In the genomic region with DNA sequence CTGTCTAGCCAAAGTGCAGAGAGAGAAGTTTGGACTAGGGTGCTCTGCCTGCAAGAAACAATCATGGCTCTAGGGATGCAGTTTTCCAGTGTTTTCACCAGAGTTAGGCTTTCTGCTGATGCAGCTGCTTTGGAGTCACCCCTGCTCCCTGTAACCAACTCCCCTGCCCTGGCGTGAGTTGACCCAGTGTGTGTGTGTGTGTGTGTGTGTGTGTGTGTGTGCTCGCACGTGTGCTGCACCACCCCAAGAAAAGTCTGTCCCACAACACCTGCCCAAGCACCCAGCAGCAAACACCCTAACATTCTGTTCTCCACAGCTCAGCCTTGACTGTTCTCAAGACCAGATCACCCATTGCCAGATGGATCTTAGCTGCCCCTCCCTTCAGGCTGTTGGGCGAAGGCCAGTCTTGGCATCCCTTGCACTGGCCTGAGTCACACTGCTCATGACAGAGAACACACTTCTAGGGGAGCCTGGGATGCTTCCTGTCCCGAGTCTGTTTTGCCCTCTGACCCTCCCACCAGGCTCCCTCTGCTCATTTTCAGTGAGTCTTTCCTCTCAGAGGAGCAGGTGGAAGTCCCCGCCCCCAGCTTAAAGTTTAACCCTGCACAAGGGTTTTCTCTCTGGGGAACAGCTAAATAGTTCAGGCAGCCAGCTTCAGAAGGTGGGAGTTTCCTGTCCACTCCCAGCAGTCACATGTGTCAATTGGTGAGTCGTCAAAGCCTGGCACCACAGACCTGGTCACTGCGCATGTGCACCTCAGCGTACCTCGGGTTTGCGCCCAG, we compare ENCODE assay signal across 8 mouse cellular contexts. TPM values are rescaled to one million over a fixed set of nuclear protein-coding genes. Genes with fewer than 3 reads are reported as not detected.
A peak's percentile ranks its signal among the peaks of the same experiment; 100 is the strongest.
DNase-seq lines count a peak whose midpoint lies in the region; ATAC-seq and TF ChIP-seq lines count a peak whose summit lies in the region.

No protein-coding gene starts in this region.

- H3K9me3 ChIP-seq in limb, embryonic 11.5 days (ENCODE audit: control insufficient read depth, low read length) = no peaks in the 10 kb centered on the region
- H3K9me3 ChIP-seq in limb, embryonic 10.5 days (replicated peaks) = no peaks in the 10 kb centered on the region
- H3K9me3 ChIP-seq in forebrain, postnatal 0 days (ENCODE audit: low read length) = no peaks in the 10 kb centered on the region

- no peak for TF ChIP-seq CTCF in liver, adult 2 months (IDR thresholded peaks at IDR 0.05; ENCODE audit: low read depth, low read length)
- no peak for TF ChIP-seq CTCF in forebrain, postnatal 0 days (IDR thresholded peaks at IDR 0.05; ENCODE audit: low read depth)

- H3K36me3 ChIP-seq in limb, embryonic 11.5 days (ENCODE audit: control insufficient read depth, insufficient read depth, low read length) = no peaks in the 10 kb centered on the region
- H3K36me3 ChIP-seq in limb, embryonic 10.5 days = no peaks in the 10 kb centered on the region
- no peaks in the 10 kb centered on the region for H3K36me3 ChIP-seq in liver, adult 2 months (ENCODE audit: control insufficient read depth, insufficient read depth, low read length)
- H3K36me3 ChIP-seq in forebrain, postnatal 0 days (ENCODE audit: insufficient read depth) = no peaks in the 10 kb centered on the region

- intact Hi-C loops in heart, postnatal 14 days (cut with DNase I) = no loop called here

- H3K4me3 ChIP-seq in limb, embryonic 11.5 days (ENCODE audit: low read depth, low read length) = no peak overlapping the region
- no peak overlapping the region for H3K4me3 ChIP-seq in limb, embryonic 10.5 days
- no peak overlapping the region for H3K4me3 ChIP-seq in liver, adult 2 months (ENCODE audit: insufficient read depth, low read depth, low read length)
- H3K4me3 ChIP-seq in forebrain, postnatal 0 days (ENCODE audit: low read depth, low read length) = no peak overlapping the region

- no peak for TF ChIP-seq POLR2A in liver, adult 2 months (IDR thresholded peaks at IDR 0.05; ENCODE audit: extremely low read depth, insufficient read depth, low read length)

- peak; percentile 27 for DNase-seq in limb, embryonic 11.5 days (ENCODE audit: low spot score)
- no peak for DNase-seq in limb, embryonic 10.5 days (ENCODE audit: low spot score)
- peak; percentile 5 for DNase-seq in embryo, embryonic 10.5 days (ENCODE audit: low spot score)
- peak; percentile 73 to 78 for DNase-seq in heart, postnatal 14 days
- peak; percentile 67 for DNase-seq in liver, adult 2 months (ENCODE audit: extremely low read depth, low read depth, low spot score)
- DNase-seq in skeletal muscle tissue, adult 2 months (ENCODE audit: low read depth, low spot score) = peak; percentile 91
- no peak for DNase-seq in forebrain, postnatal 0 days

- H3K27ac ChIP-seq in limb, embryonic 11.5 days (replicated peaks; ENCODE audit: low read depth, low read length) = no peak overlapping the region
- no peak overlapping the region for H3K27ac ChIP-seq in limb, embryonic 10.5 days
- no peak overlapping the region for H3K27ac ChIP-seq in liver, adult 2 months (replicated peaks; ENCODE audit: insufficient read depth, low read depth, low read length)
- no peak overlapping the region for H3K27ac ChIP-seq in forebrain, postnatal 0 days (ENCODE audit: low read depth, low read length)

- H3K79me2 ChIP-seq in liver, adult 2 months (ENCODE audit: control insufficient read depth, insufficient read depth, low read length) = no peaks in the 10 kb centered on the region

- ATAC-seq in limb, embryonic 11.5 days (ENCODE audit: insufficient number of reproducible peaks, low FRiP score, low TSS enrichment, low read depth) = no peak
- ATAC-seq in erythroblast, adult 5-6 weeks (replicated peaks; ENCODE audit: low FRiP score, poor library complexity, severe bottlenecking) = no peak
- ATAC-seq in forebrain, postnatal 0 days = no peak

- 72% methylated on average over 11 of the region's 11 CpGs for WGBS in limb, embryonic 11.5 days
- WGBS in limb, embryonic 10.5 days = 77% methylated on average over 11 of the region's 11 CpGs
- WGBS in liver, adult 2 months = 38% methylated on average over 11 of the region's 11 CpGs
- WGBS in forebrain, postnatal 0 days = 70% methylated on average over 11 of the region's 11 CpGs

- H3K9ac ChIP-seq in limb, embryonic 11.5 days (ENCODE audit: low read length) = no peak overlapping the region
- H3K9ac ChIP-seq in liver, adult 2 months (ENCODE audit: low read depth, low read length) = no peak overlapping the region
- no peak overlapping the region for H3K9ac ChIP-seq in forebrain, postnatal 0 days

- H3K27me3 ChIP-seq in limb, embryonic 11.5 days (ENCODE audit: control insufficient read depth, insufficient read depth, low read length) = no peaks in the 10 kb centered on the region
- no peaks in the 10 kb centered on the region for H3K27me3 ChIP-seq in limb, embryonic 10.5 days (ENCODE audit: low read depth, poor library complexity, severe bottlenecking)
- no peaks in the 10 kb centered on the region for H3K27me3 ChIP-seq in liver, adult 2 months (ENCODE audit: control insufficient read depth, insufficient read depth, low read length)
- H3K27me3 ChIP-seq in forebrain, postnatal 0 days (ENCODE audit: insufficient read depth, low read length) = no peaks in the 10 kb centered on the region

- H3K4me1 ChIP-seq in limb, embryonic 11.5 days (ENCODE audit: control insufficient read depth, insufficient read depth, low read length) = 0 out of 2 replicates have a peak, but pooled peaks cover 6% of the 10 kb centered on the region
- peaks cover 16% of the 10 kb centered on the region for H3K4me1 ChIP-seq in limb, embryonic 10.5 days
- H3K4me1 ChIP-seq in liver, adult 2 months (ENCODE audit: control insufficient read depth, insufficient read depth, low read length) = no peaks in the 10 kb centered on the region
- H3K4me1 ChIP-seq in forebrain, postnatal 0 days (ENCODE audit: insufficient read depth) = no peaks in the 10 kb centered on the region

- no peak overlapping the region for H3K4me2 ChIP-seq in limb, embryonic 11.5 days (ENCODE audit: low read depth, severe bottlenecking)
- no peak overlapping the region for H3K4me2 ChIP-seq in forebrain, postnatal 0 days (ENCODE audit: low read depth)

RNA-seq across cellular contexts. Expression of a gene that starts 26.9 kb away (rescaled TPM):
- 5.8 and 6.5 TPM in 2 replicates for polyA plus RNA-seq in limb, embryonic 11.5 days (2014; fragmentation: Nextera tagmentation; extraction: Ambion mirVana)
- polyA plus RNA-seq in limb, embryonic 10.5 days (2016; fragmentation: Nextera tagmentation; extraction: Ambion mirVana) = 3.2 and 4.0 TPM in 2 replicates
- total RNA-seq in heart, postnatal 14 days (2021) = 10 to 100 TPM; 41.2 to 45.2 TPM
- total RNA-seq in liver, adult 2 months (2014; rRNA removed) = 11.4 and 12.1 TPM in 2 replicates
- polyA plus RNA-seq in liver, adult 2 months (2012; rRNA removed) = 2.8 and 3.8 TPM in 2 replicates
- 0.19 and 4.8 TPM in 2 replicates for total RNA-seq in erythroblast, adult 5-6 weeks (2015; ENCODE audit: low replicate concordance)
- 1.1 and 1.5 TPM in 2 replicates for total RNA-seq in erythroblast, adult 5-6 weeks (2017; ENCODE audit: low replicate concordance)
- total RNA-seq in forebrain, postnatal 0 days (2014; rRNA removed) = 87.2 and 94.1 TPM in 2 replicates
- polyA plus RNA-seq in forebrain, postnatal 0 days (2015; fragmentation: Nextera tagmentation; extraction: Ambion mirVana) = 12.8 and 14.2 TPM in 2 replicates

RNA-seq across cellular contexts. Expression of a gene that starts 53.9 kb away (rescaled TPM):
- polyA plus RNA-seq in limb, embryonic 11.5 days (2014; fragmentation: Nextera tagmentation; extraction: Ambion mirVana) = 71.2 and 75.4 TPM in 2 replicates
- polyA plus RNA-seq in limb, embryonic 10.5 days (2016; fragmentation: Nextera tagmentation; extraction: Ambion mirVana) = 66.2 and 73.4 TPM in 2 replicates
- 10 to 100 TPM; 23.3 to 23.8 TPM for total RNA-seq in heart, postnatal 14 days (2021)
- 20.3 and 25.8 TPM in 2 replicates for total RNA-seq in liver, adult 2 months (2014; rRNA removed)
- 43.5 and 49.4 TPM in 2 replicates for polyA plus RNA-seq in liver, adult 2 months (2012; rRNA removed)
- total RNA-seq in erythroblast, adult 5-6 weeks (2015; ENCODE audit: low replicate concordance) = 4.6 and 5.8 TPM in 2 replicates
- 3.9 and 7.7 TPM in 2 replicates for total RNA-seq in erythroblast, adult 5-6 weeks (2017; ENCODE audit: low replicate concordance)
- 31.6 and 41.9 TPM in 2 replicates for total RNA-seq in forebrain, postnatal 0 days (2014; rRNA removed)
- polyA plus RNA-seq in forebrain, postnatal 0 days (2015; fragmentation: Nextera tagmentation; extraction: Ambion mirVana) = 52.6 and 55.9 TPM in 2 replicates

Comparison
In these comparisons a context has a peak if more than half of its experiments do, and no peak if none do; other contexts are left out.
1. DNase-seq: peak in limb, embryonic 11.5 days (single experiment), embryo, embryonic 10.5 days (single experiment), heart, postnatal 14 days (2 of 2), liver, adult 2 months (single experiment) and skeletal muscle tissue, adult 2 months (single experiment); none in limb, embryonic 10.5 days (single experiment) and forebrain, postnatal 0 days (single experiment).